Mouse (Mus musculus) MEL (cell line): ENCODE measurements at regions not wholly inside any gene's neighbourhood (a gene's known extent, or its start where the extent isn't known, plus 50 kb on each side); places are given as distances from the start of the nearest gene placed in this dataset.

Experiments
- CHD1 ChIP-seq: IDR thresholded peaks from 2 replicates; pipeline ENCODE4 v1.6.1; 2012; ENCODE audit warnings: low read depth, mild to moderate bottlenecking, inconsistent platforms, low read length, improper control_type of control experiment
- CTCF ChIP-seq, 3 experiments: IDR thresholded peaks in 2 of 3; conservative IDR thresholded peaks in 1 of 3; 2 replicates each; pipeline ENCODE4 v1.5.1; 2011 to 2012; ENCODE audit warnings: low read length in 3 of 3, low read depth in 2 of 3, mild to moderate bottlenecking in 2 of 3, improper control_type of control experiment in 1 of 3, inconsistent platforms in 1 of 3, mixed read lengths in 1 of 3, moderate library complexity in 1 of 3; ENCODE audit not compliant: control insufficient read depth in 1 of 3, insufficient read depth in 1 of 3, poor library complexity in 1 of 3, severe bottlenecking in 1 of 3
- EP300 ChIP-seq, 2 experiments: IDR thresholded peaks; 2 replicates each; pipeline ENCODE4 v1.6.1; 2011; ENCODE audit warnings: improper control_type of control experiment in 2 of 2, low read length in 2 of 2, low read depth in 1 of 2, mild to moderate bottlenecking in 1 of 2
- MAZ ChIP-seq: IDR thresholded peaks from 2 replicates; pipeline ENCODE4 v1.6.1; 2012; ENCODE audit warnings: low read depth, mild to moderate bottlenecking, inconsistent platforms, low read length, improper control_type of control experiment
- POLR2A ChIP-seq, 2 experiments: IDR thresholded peaks; 2 replicates each; pipeline ENCODE4 v1.6.1; 2011 to 2012; ENCODE audit warnings: low read length in 2 of 2, mild to moderate bottlenecking in 2 of 2, control low read depth in 1 of 2, improper control_type of control experiment in 1 of 2, low read depth in 1 of 2, moderate library complexity in 1 of 2; ENCODE audit not compliant: control insufficient read depth in 1 of 2, insufficient read depth in 1 of 2, poor library complexity in 1 of 2
- RCOR1 ChIP-seq: IDR thresholded peaks from 2 replicates; pipeline ENCODE4 v1.6.1; 2012; ENCODE audit warnings: low read depth, mild to moderate bottlenecking, inconsistent platforms, low read length, improper control_type of control experiment

GRCm38 (mm10) chr10:84111502-84111901 is 328.9 kb downstream of the Nuak1 start:
- no peak for TF ChIP-seq EP300 (IDR thresholded peaks at IDR 0.05; ENCODE audit: low read depth in 1 of 2, low read length in 2 of 2)
- TF ChIP-seq POLR2A (IDR thresholded peaks at IDR 0.05; ENCODE audit: control insufficient read depth in 1 of 2, insufficient read depth in 1 of 2, low read depth in 1 of 2, low read length in 2 of 2, poor library complexity in 1 of 2) = no peak
- no peak for TF ChIP-seq CTCF (IDR thresholded peaks at IDR 0.05 in 2 of 3, conservative IDR thresholded peaks at IDR 0.05 in 1 of 3; ENCODE audit: control insufficient read depth in 1 of 3, insufficient read depth in 1 of 3, low read depth in 2 of 3, low read length in 3 of 3, poor library complexity in 1 of 3, severe bottlenecking in 1 of 3)
- no peak for TF ChIP-seq MAZ
- no peak for TF ChIP-seq RCOR1
- TF ChIP-seq CHD1 = no peak
